Mouse (Mus musculus): ENCODE measurements around the gene 5730596B20Rik. TPM values are rescaled to one million over a fixed set of nuclear protein-coding genes. Genes with fewer than 3 reads are reported as not detected.

The 5730596B20Rik gene
- total RNA-seq, 2 experiments from 2014 or later, result not detected

DNA sequence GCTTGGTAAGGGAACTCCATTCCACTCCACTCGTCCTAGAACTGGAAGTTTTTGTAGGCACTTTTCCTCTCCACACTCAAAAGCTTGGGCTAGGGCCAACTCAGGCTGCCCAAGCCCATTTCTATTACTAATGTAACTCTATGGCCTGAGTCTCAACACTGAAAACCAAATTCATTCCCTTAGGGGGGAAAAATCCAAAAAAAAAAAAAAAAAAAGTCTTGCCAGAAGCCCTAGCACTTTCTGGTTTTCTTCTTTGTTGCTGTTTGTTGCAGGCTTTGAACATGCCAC lies 15.3 kb upstream of the 5730596B20Rik start:
- DNase-seq (ENCODE audit: low spot score in 2 of 2), result no peak

DNA sequence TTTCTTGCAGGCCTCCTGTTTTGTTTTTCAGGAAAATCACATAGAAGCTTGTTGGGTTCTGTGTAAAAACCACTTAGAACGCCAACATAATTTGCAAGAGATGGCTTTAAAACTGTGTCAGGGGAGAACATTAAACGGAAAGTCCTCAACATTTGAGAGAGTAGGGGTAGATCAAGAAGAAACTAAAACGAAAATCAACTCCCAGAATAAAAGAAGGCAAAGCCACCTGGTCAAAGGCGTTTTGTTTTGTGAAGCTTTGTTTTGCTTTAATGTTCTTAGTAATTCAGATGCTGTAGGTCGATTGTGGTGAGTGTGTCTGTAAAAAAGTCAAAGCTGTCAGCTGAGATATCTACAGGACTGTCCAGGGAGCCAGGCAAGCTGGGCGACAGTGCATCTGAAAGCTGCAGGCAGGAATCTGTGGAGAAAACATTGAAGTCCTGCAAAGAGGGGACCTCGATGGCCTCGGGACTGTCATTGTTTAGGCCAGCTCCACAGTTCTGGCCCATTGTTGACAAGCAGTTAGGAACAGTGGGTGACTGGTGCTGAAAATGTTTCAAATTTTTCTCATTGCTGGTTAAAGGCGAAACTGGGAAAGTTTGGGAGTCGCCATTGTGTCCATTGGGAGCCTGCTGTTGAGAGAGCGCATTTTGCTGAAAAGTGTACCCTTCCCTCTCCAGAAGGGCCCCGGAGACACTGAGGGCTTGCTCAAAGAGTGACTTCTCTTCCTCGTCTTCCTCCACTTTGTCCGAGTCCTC lies 14.5 kb upstream of the 5730596B20Rik start:
- peak in 1 of 2 experiments; percentile 1 for DNase-seq (ENCODE audit: low spot score in 2 of 2)

DNA sequence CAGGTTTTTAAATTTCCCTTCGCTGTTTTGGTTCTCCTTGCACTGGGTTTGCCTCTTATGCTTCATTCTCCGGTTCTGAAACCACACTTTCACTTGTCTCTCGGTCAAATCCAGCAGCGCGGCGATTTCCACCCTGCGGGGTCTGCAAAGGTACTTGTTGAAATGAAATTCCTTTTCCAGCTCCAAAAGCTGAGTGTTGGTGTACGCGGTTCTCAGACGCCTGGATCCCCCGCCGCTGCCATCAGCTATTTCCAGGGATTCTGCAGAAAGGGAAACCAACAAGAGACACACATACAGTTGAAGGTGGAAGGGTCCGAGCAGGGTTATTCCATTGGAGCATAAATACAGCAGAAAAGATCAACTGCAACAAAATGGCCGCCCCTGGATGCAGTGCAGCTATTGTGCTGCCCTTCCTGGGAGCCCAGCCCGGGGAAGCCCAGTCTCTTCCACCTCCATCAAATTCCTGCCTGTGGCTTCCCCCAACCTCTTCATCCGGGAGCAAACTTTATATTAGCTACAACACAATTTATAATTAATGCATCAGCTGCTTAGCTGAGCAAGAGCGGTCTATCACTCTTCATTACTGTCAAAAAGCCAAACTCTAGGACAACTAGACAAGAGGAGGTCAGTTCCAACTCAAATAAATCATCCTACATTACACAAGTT lies 13.8 kb upstream of the 5730596B20Rik start:
- peak in 1 of 2 experiments; percentile 0 for DNase-seq (ENCODE audit: low spot score in 2 of 2)

DNA sequence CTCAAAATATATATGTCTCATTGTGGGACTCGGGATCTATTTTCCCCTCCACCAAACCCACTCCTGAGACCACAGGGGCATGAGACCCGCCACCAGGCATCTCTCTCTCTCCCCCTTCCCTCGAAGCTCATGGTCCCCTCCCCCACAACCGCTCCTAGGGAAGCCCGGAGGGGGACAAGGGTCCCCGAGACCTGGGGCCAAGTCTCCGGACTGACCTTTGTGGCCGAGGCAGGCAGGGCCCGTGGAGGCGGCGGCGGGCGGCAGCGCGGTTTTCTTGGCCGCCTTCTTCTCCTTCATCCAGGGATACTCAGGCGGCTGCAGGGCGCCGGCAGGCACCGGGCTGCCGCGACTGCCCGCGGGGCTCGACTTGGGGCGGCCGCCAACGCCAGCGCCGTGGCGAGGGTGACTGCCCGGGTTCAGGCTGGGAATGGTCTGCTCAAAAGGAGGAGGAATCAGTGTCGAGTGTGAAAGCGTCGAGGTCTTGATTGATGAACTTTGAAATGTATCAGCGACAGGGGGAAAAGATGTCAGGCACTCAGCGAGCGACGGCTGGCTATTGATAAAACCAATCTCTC lies 13.2 kb upstream of the 5730596B20Rik start:
- peak in 1 of 2 experiments; percentile 1 for DNase-seq (ENCODE audit: low spot score in 2 of 2)

DNA sequence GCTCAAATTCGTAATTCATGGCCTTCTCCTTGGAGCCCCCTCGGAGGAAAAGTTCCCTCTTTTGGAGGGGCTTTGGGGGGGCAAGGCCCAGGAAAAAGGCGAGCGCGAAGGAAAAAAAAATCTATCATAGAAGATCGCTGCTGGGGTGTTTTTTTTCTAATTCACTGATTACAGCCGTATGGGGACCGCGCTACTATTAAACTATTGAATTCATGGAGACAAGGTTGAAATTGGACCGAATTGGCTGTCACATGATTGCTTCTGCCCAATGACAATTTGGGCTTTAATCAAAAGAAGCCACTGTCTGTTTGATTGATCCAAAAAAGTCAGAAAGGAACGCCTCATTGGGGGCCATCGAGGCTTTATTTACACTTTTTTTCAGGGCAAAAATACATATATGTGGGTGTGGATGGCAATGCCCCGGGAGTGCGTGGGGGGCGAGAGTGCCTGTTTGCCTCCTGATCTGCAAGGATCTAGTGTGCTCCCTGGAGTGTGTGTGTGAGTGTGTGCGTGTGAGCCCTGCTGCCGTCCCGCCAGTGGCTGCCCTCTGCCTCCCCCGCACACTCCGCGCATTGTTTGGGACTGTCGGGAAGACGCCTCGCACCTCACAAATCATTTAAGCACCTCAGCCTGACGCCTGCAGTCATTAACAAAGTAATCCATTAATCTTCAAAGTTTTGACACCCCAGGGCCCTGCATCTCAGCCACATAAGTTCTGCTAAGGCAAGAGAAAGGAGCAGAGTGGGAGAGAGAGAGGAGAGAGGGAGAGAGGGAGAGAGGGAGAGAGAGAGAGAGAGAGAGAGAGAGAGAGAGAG lies 12.5 kb upstream of the 5730596B20Rik start, which contains the start of gene Hoxa2:
Hoxa2 (minus strand) TSS at position 206 of the 815 bp plus-strand sequence.
- peak in 1 of 2 experiments; percentile 1 for DNase-seq (ENCODE audit: low spot score in 2 of 2)

DNA sequence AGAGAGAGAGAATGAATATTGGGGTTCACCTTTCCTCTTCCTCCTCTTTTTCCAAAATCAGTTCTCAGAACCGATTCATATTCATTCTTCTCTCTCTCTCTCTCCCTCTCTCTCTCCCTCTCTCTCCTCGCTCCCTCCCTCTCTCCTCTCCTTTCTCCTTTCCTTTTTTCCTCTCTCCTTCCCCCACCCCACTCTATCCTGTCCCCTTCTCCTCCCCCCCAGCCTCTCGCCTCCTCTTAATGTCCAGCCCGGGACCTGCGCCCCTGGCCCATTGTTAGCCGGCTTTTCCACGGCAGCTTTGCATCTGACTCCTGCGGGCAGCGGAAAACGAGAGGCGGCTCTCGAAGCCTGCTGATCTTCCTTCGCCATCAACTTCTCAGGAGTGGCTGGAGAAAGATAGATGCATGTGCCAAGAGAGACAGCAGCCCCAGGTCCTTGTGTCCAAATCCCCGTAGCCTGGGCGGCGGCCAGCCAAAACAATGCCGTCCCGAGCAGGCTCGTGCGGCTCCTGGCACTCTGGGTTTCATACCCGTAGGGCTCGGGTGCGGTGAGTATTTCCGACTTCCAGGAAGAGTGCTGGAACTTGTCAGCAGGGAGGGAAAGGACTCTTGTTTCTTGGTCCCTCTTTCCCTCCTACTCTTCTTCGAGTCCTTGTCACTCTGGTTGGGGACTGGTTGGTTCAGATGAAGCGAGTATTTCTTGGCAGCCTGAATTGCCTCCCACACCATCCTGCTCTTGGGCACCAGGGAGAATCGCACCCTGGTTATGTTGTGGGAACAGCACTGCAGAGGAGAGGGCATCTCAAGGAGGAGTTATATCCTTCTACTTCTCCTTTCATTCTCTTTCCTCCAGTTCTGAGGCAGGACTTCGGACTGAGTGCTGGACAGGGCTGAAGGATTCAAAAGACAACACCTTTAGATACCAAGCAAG lies 11.6 kb upstream of the 5730596B20Rik start:
- peak in 1 of 2 experiments; percentile 0 for DNase-seq (ENCODE audit: low spot score in 2 of 2)

DNA sequence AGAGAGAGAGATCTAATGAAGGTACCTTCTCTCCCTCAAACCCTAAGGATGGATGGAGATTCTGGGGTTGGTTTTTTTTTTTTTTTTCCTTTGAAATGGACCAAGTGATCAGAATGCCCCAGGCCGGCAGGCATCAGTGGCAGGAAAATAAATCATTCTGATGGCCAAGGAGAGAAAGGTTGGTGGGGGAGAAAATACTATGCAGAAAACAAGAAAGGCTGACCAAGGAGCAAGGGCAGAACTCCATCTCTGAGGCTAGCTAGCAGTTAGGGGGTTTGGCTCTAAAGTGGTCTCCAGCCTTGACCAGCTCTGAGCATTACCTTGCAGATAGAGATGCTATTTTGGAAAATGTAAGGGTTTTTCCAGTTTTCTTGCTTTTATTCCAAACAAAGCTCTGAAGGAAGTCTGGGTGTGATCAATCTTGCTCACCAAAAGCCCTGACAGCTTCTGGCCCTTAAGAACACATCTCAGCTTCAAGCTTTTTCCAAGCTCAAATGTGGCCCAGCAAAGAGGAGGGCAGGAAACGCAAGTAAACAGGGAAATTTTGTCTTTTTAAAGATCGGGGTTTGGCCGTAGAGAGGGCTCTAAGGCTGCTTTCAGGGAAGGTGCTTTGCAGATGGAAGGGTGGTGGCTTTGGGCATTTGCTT lies 10.7 kb upstream of the 5730596B20Rik start:
- peak in 1 of 2 experiments; percentile 0 for DNase-seq (ENCODE audit: low spot score in 2 of 2)

DNA sequence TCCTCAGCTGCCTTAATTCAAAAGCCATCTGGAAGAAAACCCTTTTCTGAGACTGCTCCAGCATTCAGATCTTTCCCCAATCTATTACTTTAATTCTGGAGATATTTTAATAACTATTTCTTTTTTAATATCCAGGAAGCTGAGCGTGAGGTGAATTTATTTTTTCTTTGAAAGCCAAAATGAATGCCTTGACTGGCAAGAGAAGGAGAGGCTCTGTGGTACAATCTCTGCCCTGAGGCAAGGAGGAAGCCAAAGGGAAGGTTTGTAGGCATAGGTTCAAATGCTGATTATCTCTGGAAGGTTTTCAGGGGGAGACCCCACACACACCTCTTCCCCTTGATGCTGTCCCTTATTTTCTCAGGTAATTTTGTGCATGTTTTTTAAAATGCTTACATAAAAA lies 10.1 kb upstream of the 5730596B20Rik start:
- no peak for DNase-seq (ENCODE audit: low spot score in 2 of 2)

DNA sequence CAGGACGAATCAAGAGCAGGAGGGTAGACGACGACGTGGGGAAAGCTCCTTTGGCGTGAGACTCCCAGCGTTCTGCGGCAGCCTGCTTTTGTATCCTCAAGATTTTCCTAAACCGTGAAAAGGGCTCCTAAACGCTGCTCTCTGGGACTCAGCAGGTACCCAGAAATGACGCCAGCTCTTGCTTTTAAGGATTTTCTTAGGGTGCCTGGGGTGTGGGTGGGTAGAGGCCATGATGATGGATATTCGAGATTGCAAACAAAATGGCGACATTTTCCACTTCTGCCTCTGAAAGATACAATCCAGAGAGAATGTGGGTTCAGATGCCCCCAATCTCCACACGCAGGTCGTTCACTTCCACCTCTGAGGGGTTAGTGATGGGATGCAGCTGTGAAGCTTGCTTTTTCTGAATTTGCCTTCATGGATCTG lies 9.5 kb upstream of the 5730596B20Rik start:
- DNase-seq (ENCODE audit: low spot score in 2 of 2), result peak in 1 of 2 experiments; percentile 0

DNA sequence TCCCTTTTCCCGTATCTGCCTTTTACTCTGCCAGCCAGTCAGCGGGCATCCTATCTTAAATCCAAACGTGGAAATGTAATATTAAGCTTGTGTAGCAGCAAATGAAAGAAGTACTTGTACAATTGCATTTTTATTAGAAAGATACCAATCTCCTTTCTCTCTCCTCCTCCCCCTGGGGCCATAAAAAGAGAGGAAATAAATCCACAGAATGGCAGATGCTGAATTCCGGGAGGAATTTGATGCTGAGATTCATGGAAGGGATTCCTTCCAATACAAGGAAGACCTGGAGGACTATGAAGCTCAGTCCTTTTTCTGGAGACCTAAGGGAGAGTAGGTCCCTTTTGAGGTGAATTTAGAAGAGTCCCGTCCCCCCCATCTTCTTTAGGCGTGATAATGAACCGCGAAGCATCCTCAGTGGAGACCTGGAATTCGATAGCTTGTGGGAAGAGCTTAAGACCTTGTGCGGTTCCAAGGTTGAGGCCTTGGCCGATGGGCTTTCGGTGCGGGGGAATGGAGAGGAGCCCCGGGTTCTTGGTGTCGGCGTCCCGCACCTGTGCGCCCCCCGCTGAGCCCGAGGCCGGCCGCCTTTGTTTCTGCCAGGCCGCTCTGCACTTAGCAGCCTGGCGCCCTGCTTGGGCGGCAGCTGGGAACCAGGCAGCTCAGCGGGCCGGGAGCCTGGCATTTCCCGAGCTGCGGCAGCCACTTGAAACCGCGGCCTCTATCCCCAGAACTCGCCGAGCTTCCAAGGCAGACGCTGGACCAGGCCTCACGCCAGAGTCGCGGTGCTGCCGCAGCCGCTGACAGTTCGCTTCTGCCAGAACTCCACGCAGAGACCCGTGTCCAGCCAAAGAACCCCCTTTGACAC lies 8.9 kb upstream of the 5730596B20Rik start:
- peak in 1 of 2 experiments; percentile 1 for DNase-seq (ENCODE audit: low spot score in 2 of 2)

DNA sequence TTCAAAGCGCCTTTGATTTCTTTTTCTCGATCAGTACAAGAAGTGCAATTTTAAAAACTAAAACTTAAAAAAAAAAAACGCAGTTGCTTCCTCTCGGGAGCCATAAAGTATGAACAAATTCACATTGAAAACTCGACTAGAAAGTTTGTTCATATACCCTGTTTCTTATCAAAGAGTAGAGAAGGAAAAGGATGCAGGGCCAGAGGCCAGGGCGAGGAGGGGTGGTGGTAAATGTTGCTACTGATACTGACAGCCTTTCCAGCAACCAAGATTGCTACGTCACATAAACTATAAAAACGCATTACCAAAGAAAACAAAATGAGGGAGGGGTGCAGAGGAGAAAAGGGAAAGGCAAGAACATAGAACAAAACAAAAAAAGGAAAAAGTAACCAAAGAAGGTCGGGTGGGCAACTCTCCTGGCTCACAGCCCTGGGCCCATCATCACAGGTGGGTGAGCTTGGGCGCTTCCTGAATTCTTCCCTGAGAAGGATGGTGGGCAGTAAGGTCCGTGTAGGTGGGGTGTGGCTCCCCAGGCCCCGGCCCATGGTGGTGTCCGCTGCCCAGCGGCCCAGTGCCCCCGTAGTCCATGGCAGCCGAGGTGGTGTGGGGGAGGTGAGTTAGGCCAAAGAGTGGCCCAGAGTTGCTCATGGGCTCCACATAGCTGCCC lies 7.7 kb upstream of the 5730596B20Rik start:
- no peak for DNase-seq (ENCODE audit: low spot score in 2 of 2)

DNA sequence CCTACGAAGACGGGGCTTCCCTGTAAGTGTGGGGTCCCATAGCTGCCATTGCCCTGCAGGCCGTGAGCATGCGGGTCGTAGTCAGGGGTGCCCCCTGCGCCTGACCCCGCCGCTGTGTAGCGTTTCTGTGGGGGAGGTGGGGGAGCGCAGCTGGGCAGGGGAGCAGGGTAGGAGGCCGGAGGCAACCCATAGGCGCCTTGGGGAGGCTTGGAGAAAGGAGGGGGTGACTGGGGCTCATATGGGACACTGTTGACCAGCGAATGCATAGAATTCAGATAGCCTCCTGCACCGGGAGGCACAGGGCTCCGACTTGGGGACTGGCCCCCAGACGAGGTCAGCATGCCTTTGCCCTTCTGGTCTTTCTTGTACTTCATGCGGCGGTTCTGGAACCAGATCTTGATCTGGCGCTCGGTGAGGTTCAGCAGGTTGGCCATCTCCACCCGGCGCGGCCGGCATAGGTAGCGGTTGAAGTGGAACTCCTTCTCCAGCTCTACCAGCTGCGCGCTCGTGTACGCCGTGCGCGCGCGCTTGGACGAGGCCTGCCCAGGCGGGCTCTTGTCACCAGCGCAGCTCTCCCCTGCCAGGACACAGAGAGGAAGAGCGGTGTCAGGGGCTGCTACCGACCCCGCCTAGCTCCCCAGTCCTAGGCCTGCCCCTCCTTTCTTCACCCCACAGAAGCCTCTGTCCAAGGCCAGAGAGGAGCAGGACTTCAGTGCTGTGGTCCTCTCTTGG lies 7.0 kb upstream of the 5730596B20Rik start:
- DNase-seq (ENCODE audit: low spot score in 2 of 2), result no peak

DNA sequence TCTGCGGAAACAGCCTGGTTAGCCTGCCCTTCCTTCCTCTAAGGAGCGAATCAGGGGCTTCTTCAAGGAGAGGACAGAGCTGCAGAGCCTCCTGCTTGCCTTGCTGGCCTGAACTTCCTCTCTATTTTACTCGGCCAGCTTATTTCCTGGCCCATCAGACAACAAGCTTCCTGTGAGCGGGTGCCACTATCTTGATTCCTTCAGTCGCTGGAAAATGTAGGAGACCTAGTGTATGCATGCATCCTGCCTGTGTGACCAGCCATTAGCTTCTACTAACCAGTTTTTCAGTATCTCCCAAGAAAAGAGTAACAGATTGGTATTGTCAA lies 6.4 kb upstream of the 5730596B20Rik start:
- DNase-seq (ENCODE audit: low spot score in 2 of 2), result no peak

DNA sequence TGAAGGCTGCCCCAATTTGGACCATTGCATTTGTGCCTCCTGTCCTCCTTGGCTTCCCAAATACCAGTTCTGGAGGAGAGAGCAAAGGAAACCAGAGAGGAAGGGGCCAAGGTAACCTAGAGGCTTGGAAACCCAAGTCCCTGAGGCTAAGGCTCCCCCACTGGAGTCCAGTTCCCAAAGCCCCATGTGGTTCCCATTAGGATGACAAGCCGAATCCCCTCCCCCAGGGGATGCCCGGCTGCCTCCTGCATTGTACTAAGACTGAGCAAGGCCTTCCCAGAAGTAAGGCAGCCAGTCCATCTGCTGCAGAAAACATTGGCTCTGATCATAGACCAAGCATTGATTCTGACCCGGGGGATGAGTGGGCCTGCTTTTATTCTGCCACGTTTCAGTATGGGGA lies 6.0 kb upstream of the 5730596B20Rik start:
- no peak for DNase-seq (ENCODE audit: low spot score in 2 of 2)

DNA sequence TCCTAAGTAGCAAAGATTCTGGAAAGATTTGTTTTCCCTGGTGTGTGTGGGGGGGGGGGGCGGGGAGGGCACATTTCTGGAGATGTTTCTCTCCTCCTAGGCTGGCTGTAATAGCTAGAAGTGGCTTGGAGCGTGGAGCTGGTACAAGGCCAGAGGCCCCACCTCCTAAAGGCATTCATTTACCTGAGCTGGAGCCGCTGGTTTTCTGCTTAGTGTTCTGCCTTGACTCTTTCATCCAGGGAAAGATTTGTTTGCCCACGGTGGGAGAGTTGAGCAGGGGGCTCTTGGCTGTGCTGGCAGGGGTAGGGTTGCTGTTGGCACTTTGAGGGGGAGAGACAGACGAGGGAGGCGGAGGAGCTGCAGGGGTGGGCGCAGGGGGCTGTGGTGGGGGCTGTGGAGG lies 5.4 kb upstream of the 5730596B20Rik start:
- DNase-seq (ENCODE audit: low spot score in 2 of 2), result no peak

DNA sequence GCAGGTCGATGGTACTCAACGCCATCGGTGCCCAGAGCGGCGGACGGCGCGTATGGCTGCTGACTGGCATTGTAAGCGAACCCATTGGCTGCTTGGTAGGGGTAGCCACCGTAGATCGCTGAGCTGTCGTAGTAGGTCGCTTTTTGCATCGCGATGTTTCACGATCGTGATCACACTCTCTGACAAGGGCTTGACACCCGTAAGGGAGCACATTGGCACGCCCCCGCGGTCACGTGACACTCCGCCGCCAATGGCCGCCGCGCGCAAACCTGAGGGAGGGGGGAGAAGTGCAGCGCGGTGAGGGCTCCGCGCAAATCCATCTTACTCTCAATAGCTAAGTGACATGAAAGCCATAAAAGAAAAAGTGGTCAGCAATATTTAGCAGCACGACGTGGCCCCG lies 4.8 kb upstream of the 5730596B20Rik start:
- no peak for DNase-seq (ENCODE audit: low spot score in 2 of 2)

DNA sequence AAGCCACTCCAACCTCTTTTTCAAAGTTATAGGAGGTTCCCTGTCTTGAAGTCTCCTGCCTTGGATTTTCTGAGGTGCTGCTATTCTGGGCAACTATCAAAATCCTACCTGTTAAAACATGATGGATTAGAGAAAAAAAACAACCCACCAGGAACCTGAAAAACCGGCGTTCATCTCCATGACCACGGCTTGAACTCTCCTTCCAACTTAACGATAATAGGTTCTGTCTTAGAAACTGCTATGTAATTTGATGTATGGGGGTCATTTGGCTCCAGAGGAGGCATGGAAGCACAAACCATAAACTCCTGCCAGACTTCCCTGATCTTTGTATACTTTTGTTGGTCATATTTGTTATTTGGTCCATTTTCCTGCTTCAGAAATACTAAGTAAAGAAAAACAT lies 3.6 kb upstream of the 5730596B20Rik start:
- no peak for DNase-seq (ENCODE audit: low spot score in 2 of 2)
